Mouse (Mus musculus): ENCODE measurements around the gene Dennd6a.
"Not testable (repeated sequence)": the region's sequence is repeated elsewhere in the genome, so short reads cannot be mapped to it uniquely, and the experiment has no call there.

Dennd6a gene

DNA sequence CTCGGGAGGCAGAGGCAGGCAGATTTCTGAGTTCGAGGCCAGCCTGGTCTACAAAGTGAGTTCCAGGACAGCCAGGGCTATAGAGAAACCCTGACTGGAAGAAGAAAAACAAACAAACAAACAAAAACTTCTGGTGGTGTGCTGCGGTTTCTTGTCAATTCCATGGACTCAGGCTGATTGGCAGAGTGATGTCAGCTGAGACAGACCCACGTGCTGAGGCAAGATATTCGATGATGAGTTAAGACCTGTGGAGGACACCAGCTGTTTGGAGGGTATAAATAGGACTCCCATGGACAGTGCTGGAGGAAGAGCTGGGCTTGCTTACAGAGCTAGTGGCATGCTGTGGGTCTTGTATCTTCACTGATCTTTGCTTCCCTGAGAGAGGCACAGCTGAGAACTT, at the start of gene Dennd6a:
TSS of gene Dennd6a (plus strand) at position 301 of the 400 bp plus-strand sequence.
- in situ Hi-C loops (cut with MboI; ENCODE audit: low sequenced_read_pairs): not testable (repeated sequence)

GRCm38 (mm10) chr14:26525955-26526354, 47.7 kb upstream of the Dennd6a start:
- in situ Hi-C loops (cut with MboI; ENCODE audit: low sequenced_read_pairs): no loop called here

DNA sequence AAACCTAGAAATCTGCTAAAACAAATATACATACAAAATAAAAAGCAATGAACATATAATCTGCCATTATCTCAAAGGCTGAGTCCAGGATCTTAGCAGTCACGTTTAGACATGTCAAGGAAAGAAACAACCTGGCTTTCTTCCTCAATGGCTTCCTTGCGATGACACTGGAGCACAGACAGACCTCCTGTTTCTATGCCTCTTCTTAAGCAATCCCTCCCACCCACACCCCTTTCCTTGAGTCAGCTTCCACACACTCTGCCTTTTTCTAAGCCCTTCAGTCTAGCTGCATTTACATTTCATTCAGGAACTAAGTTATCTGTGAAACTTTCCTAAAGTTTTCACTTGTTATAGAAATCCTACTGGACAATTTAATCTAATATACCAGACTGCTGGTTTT, 45.4 kb upstream of the Dennd6a start:
- in situ Hi-C loops (cut with MboI; ENCODE audit: low sequenced_read_pairs): no loop called here

GRCm38 (mm10) chr14:26530350-26530749, 43.3 kb upstream of the Dennd6a start:
- in situ Hi-C loops (cut with MboI; ENCODE audit: low sequenced_read_pairs): no loop called here

DNA sequence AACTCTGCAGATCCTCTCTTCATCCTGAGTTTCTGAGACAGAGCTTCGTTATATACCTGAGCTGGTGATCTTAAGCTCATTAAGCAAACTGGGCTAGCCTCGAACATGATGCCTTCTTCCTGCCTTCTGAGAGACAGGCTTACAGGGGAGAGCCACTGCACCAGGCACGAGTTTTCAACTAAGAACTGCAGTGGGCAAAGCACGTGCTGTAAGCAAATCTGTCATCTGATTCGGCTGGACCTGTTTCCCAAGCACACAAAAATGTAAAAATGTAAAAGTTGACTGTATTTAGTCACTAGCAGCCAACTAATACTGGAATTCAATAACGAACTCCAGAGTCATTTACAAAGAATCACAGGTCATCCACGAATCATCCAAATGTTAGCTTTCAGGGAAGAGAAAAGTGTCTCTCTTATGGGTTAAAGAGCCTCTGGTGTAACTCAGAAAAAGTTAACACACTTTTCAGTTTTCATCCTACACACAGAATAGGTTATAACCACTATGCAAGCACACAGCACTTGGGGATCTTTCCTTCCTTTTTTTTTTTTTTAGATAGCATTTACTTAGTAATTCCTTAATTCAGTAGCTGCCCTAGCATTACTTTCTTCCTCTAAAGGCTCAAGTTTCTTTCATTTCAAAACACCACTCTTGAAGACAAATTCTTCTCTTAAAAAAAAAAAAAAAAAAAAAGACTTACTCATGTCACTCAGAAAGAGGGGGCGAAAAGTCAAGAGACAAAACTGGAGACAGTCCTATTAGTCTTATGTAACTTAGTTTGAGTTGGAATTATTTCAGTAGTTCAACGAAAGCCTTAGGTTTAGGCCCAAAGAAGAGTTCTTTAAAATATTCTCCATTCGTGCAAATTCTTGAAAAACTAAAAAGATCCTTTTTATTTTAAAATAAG, 42.0 kb upstream of the Dennd6a start:
- in situ Hi-C loops (cut with MboI; ENCODE audit: low sequenced_read_pairs): no loop called here

DNA sequence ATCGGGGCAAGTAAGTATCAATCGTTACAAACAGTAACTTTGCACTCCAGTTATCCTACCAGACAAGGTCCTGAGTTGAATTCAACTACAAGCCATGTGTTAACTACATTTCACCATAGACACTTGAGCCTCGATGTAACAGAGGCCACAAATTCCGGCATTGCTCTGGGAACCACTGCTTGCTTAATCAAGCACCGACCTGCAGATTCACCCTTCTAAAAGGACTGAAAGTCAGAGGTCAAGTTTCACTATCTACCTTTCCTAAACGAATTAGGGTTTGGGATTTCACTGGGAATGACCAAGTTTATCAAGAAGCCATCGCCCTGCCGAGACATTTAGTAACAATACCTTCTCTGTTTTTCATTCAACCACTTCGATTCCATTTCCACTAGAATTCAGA, 40.9 kb upstream of the Dennd6a start:
- in situ Hi-C loops (cut with MboI; ENCODE audit: low sequenced_read_pairs): no loop called here

DNA sequence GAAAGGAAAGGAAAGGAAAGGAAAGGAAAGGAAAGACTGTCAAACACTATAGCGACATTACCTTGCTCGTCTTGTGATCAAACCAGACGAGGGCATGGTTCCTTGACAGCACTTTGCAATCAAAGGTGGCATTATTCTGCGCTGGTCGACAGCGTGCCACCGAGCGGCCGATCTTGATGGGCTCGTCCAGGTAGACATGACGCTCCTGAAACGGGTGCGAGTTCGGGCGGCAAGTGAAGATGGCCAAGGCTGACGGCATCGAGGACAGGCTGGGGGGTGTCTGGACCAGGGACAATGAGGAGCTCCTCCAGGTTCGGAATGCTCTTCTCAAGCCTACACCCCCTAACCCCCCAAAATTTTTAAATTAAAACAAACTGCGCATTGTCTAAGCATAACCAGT, 40.4 kb upstream of the Dennd6a start:
- in situ Hi-C loops (cut with MboI; ENCODE audit: low sequenced_read_pairs): no loop called here

DNA sequence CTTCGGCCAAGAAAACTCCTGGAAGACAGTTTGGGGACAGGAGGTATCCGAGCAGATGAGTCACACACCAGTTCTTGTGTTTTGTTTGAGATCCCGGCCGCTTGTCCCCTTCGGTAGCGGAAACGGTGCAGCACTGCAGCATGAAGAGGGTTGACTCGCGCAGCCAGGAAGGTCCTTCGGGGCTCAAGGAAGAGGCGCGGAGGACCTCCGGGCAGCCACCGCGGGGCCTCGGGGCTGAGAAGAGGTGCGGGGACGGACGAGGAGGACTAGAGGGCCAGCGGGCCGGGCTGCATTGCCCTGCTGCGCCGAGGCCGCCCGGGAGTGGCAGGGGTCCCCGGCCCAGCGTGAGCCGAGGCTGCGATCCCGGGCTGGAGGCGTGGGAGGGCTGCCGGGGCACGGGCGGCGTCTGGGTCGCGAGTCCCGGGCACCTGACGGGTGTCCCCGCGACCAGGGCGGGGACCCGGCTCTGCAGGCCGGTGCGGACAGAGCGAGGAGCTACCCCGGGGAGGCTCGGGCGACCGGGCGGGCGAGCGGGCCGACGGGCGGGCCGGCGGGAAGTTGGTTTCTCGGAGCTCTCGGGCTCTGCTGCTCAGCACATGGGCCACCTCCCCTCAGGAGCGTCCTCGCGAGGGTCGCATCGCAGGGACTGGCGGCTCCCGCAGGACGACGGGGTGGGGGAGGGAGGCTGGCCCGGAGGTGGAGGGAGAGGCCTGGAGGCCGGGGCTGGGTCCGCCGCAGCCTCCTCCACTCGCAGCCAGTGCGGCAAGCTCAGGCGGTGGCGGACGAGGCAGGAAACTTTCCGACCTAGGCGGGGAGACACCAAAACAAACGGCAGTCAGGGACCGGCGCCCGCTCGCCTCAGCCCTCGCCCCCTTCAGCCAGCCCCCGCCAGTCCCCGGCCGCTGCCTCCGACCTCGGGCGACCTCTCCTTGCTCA, 39.6 kb upstream of the Dennd6a start:
- in situ Hi-C loops (cut with MboI; ENCODE audit: low sequenced_read_pairs): no loop called here

DNA sequence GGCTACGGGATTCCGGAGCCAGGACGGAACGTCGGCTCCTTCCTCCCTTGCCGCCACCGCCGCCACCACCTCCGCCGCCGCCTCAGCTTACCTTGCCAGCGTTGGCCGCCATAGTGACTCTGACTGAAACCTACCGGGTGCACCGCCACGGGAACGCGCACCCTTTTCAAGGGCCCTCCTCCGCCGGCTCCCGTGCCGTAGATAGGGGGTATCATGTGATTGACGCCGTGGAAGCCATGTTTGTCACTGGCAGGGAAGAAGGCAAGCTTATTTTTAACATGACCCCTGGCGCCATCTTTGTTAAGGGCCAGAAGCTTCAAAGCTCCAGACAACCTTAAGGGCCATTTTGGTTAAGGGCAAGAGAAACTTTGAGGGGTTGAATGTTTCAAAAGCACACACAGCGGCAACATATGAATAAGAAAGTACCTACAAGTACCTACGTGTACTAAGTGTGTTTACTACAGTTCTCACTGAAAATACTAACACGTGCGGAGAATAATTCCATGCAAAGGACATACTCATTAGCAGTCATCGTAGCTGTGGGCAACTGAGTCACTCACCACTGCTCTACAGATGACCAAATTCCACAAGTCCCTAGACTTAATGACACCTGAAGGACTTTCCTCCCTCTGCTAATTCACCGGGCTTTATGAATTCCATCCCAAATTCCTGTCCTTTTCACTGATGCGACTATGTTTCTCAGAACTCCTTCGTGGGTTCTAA, 38.7 kb upstream of the Dennd6a start, which contains the start of gene Slmap:
TSS of gene Slmap (minus strand) at position 175 of the 723 bp plus-strand sequence.
- in situ Hi-C loops (cut with MboI; ENCODE audit: low sequenced_read_pairs): no loop called here

- in situ Hi-C loops (cut with MboI; ENCODE audit: low sequenced_read_pairs): no loop called here
Measured at GRCm38 (mm10) chr14:26539241-26539640, 34.4 kb upstream of the Dennd6a start.

DNA sequence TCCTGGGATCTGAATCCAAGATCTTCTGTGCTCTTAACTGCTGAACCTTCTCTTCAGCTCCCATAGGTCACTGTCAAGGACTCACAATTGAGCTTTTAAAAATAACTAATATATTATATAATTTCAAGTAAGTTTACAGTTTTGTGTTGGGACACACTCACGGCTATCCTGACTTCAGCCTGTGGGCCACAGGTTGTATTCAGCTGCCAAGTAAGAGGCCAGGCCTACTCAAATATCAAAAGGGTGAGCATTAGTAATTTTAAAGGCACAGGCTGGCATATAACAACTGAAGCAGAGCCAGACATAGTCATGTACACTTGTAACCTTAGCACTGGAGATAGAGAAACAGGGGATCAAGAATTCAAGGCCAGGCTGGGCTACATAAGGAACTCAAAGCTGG, 33.1 kb upstream of the Dennd6a start:
- in situ Hi-C loops (cut with MboI; ENCODE audit: low sequenced_read_pairs): no loop called here

DNA sequence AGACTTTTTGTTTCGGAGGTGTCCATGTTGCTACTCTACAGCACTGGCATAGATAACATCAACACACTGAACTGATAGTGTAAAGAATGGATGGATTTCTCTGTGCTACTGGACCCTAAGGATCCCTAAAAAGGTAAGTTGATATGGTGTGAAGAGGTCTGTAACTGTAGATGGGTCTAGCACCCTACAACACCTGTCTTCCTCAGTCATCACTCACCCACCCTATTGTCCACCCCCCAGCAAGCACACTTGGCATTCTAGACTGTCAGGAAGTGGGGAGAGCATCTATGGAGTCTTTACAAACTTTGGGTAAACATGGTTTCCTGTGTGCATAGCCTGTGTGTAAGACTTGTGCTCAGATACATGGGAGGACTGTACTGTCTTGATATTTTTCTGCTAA, 31.5 kb upstream of the Dennd6a start:
- in situ Hi-C loops (cut with MboI; ENCODE audit: low sequenced_read_pairs): no loop called here

DNA sequence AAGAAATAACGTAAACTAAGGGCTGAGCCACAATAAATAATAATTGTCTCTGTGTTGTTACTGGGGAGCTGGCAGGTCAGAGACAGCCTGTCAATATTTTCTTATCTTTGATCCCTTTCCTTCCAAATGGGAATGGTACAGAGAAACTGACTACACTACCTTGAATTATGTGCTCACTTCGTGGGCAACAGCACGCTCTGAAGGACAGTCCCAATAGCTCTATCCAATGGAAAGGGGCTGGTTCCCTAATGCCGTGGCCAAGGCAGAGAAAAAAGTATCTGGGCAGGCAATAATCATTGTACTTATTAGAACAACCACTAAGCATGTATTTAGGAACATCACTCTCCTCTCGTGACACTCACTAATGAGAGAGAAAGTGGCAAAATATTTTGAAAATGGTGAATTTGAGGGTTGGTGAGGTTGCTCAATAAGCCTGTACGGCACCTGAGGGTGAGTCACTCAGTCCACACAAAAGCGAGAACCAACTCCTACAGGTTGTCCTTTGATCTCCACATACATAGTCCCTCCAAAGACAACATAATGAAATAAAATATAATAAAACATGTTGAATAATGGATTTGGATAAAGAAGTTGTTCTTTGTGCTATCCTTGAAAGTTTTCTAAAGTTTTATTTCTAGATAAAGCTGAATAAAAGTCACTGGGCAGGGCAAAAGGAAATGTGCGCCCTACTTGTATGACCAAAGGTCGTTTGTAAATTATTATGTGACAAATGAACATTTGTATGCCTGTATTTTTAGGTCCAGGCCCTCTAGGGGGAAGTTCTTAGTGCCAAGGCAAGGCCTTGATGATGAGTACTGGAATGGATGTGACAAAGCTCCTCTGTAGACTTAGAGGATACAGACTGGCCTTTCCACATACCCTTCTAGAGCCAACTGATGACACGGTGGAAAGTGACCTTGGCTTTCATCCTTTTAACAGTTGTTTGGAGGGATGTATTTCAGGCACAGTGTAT, 25.9 kb upstream of the Dennd6a start:
- in situ Hi-C loops (cut with MboI; ENCODE audit: low sequenced_read_pairs): no loop called here

DNA sequence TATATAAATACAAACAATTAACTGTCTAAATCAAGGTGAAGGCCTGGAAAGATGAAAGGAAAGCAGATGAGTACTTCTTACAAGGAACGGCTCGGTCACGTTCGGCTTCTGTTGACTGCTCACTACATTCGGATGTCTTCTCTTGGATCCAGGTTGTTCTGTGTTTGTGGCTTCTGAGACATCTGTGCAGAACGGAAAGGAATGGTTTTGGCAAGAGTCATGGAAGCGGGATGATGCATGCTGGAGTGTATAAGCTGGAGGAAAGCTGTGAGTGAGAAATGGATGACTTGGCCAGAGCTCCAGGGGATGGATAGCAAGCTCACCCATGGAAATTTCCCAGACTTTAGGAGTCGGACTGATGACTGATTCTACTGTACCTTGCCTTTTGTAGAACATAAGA, 22.9 kb upstream of the Dennd6a start:
- in situ Hi-C loops (cut with MboI; ENCODE audit: low sequenced_read_pairs): no loop called here

GRCm38 (mm10) chr14:26552441-26552840, 21.2 kb upstream of the Dennd6a start:
- in situ Hi-C loops (cut with MboI; ENCODE audit: low sequenced_read_pairs): no loop called here

DNA sequence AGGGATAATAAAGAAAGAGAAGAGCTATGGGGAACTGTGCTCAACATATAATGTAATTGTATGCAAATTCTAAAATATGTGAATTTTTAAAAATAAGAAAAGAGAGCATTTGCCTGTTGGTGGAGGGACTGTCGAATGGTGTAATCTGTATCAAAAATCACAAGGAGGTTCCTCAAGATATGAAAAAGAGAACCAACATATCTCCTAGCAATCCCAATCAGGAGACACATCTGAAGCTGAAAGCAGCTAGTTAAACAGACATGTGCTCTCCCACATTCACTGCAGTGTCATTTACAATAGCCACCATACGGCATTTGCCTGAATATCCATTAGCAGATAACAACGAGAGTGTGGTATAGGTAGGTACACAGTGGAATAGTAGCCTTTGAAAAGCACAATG, 20.8 kb upstream of the Dennd6a start:
- in situ Hi-C loops (cut with MboI; ENCODE audit: low sequenced_read_pairs): no loop called here

GRCm38 (mm10) chr14:26557581-26557980, 16.1 kb upstream of the Dennd6a start:
- in situ Hi-C loops (cut with MboI; ENCODE audit: low sequenced_read_pairs): no loop called here

- in situ Hi-C loops (cut with MboI; ENCODE audit: low sequenced_read_pairs): no loop called here
Measured at GRCm38 (mm10) chr14:26558536-26558935, 15.1 kb upstream of the Dennd6a start.

- in situ Hi-C loops (cut with MboI; ENCODE audit: low sequenced_read_pairs): no loop called here
Measured at GRCm38 (mm10) chr14:26562247-26562646, 11.4 kb upstream of the Dennd6a start.

- in situ Hi-C loops (cut with MboI; ENCODE audit: low sequenced_read_pairs): no loop called here
Measured at GRCm38 (mm10) chr14:26569880-26570279, 3.8 kb upstream of the Dennd6a start.

Measured in CH12F3 (cell line).